Mouse (Mus musculus): Measurements from ENCODE around the gene Zfp866. TPM values are rescaled to one million over a fixed set of nuclear protein-coding genes. Genes with fewer than 3 reads are reported as not detected.

The Zfp866 gene
- polyA plus RNA-seq, 1 experiment from 2014 or later: 28.9 TPM

Other genes starting within 250 kb of the Zfp866 start
- gene Zfp868, start 165.6 kb downstream of the Zfp866 start, polyA plus RNA-seq (2015; fragmentation: Nextera tagmentation; extraction: Ambion mirVana): 22.0 and 24.2 TPM in 2 replicates
- 1.8 TPM in 2 replicates for gene Zfp964, start 136.7 kb downstream of the Zfp866 start, polyA plus RNA-seq (2015; fragmentation: Nextera tagmentation; extraction: Ambion mirVana)
- 30.3 and 30.9 TPM in 2 replicates for gene Zfp869, start 80.5 kb downstream of the Zfp866 start, polyA plus RNA-seq (2015; fragmentation: Nextera tagmentation; extraction: Ambion mirVana)
- gene Zfp963, start 41.2 kb downstream of the Zfp866 start, polyA plus RNA-seq (2015; fragmentation: Nextera tagmentation; extraction: Ambion mirVana): 7.0 and 7.2 TPM in 2 replicates
- 0.66 TPM in 1 of 2 replicates, not detected in the other for gene Gm20422, start 16.3 kb downstream of the Zfp866 start, polyA plus RNA-seq (2015; fragmentation: Nextera tagmentation; extraction: Ambion mirVana)
- gene Atp13a1, start within 50 bp of the Zfp866 start, polyA plus RNA-seq (2015; fragmentation: Nextera tagmentation; extraction: Ambion mirVana): 48.7 and 50.0 TPM in 2 replicates
- gene Gmip, start 17.5 kb upstream of the Zfp866 start, polyA plus RNA-seq (2015; fragmentation: Nextera tagmentation; extraction: Ambion mirVana): 10.4 and 10.8 TPM in 2 replicates
- 0.36 and 0.45 TPM in 2 replicates for gene Lpar2, start 31.3 kb upstream of the Zfp866 start, polyA plus RNA-seq (2015; fragmentation: Nextera tagmentation; extraction: Ambion mirVana)
- gene Pbx4, start 41.3 kb upstream of the Zfp866 start, polyA plus RNA-seq (2015; fragmentation: Nextera tagmentation; extraction: Ambion mirVana): 4.3 and 4.7 TPM in 2 replicates
- gene Cilp2, start 96.5 kb upstream of the Zfp866 start, polyA plus RNA-seq (2015; fragmentation: Nextera tagmentation; extraction: Ambion mirVana): 2.9 and 3.7 TPM in 2 replicates
- 3.2 and 4.2 TPM in 2 replicates for gene Tssk6, start 111.0 kb upstream of the Zfp866 start, polyA plus RNA-seq (2015; fragmentation: Nextera tagmentation; extraction: Ambion mirVana)
- gene Ndufa13, start 111.4 kb upstream of the Zfp866 start, polyA plus RNA-seq (2015; fragmentation: Nextera tagmentation; extraction: Ambion mirVana): 168 and 176 TPM in 2 replicates
- 3.7 and 6.4 TPM in 2 replicates for gene Yjefn3, start 111.5 kb upstream of the Zfp866 start, polyA plus RNA-seq (2015; fragmentation: Nextera tagmentation; extraction: Ambion mirVana)
- gene Gatad2a, start 205.2 kb upstream of the Zfp866 start, polyA plus RNA-seq (2015; fragmentation: Nextera tagmentation; extraction: Ambion mirVana): 36.3 and 39.7 TPM in 2 replicates